Mouse (Mus musculus) heart, embryonic 15.5 days (tissue): ENCODE measurements around the gene Rnf168. TPM values are rescaled to one million over a fixed set of nuclear protein-coding genes. Genes with fewer than 3 reads are reported as not detected.
A peak's percentile ranks its signal among the peaks of the same experiment; 100 is the strongest.

Experiments used
- ATAC-seq: fragments of 200-750 bp; cut with Nextera tagmentation; replicated peaks from 2 replicates; pipeline ENCODE4 v1.8.0; 2017; ENCODE audit warnings: low read depth, moderate TSS enrichment; ENCODE audit not compliant: insufficient number of reproducible peaks, insufficient read depth, low FRiP score
- H3K27ac ChIP-seq: fragments of 300-500 bp; sonication (generic); 2 replicates; pipeline ENCODE4 v1.5.1; 2015; ENCODE audit warnings: mild to moderate bottlenecking, inconsistent platforms
- H3K27me3 ChIP-seq: fragments of 300-500 bp; sonication (generic); 2 replicates; pipeline ENCODE4 v1.6.1; 2015; ENCODE audit warnings: inconsistent platforms
- H3K36me3 ChIP-seq: fragments of 300-500 bp; sonication (generic); 2 replicates; pipeline ENCODE4 v1.6.1; 2015; ENCODE audit warnings: mild to moderate bottlenecking, inconsistent platforms
- H3K4me1 ChIP-seq: fragments of 300-500 bp; sonication (generic); replicated peaks from 2 replicates; pipeline ENCODE4 v1.6.1; 2015; ENCODE audit warnings: inconsistent platforms
- H3K4me2 ChIP-seq: fragments of 300-500 bp; sonication (generic); 2 replicates; pipeline ENCODE4 v1.6.1; 2015; ENCODE audit warnings: inconsistent platforms, mild to moderate bottlenecking, moderate library complexity
- H3K4me3 ChIP-seq: fragments of 300-500 bp; sonication (generic); 2 replicates; pipeline ENCODE4 v1.5.1; 2015; ENCODE audit warnings: mild to moderate bottlenecking, inconsistent platforms
- H3K9ac ChIP-seq: fragments of 300-500 bp; sonication (generic); 2 replicates; pipeline ENCODE4 v1.6.1; 2015; ENCODE audit warnings: mild to moderate bottlenecking, inconsistent platforms
- H3K9me3 ChIP-seq: fragments of 300-500 bp; sonication (generic); replicated peaks from 2 replicates; pipeline ENCODE4 v1.6.1; 2016; ENCODE audit warnings: inconsistent platforms
- WGBS: fragments of 180-500 bp; shearing (Covaris S2); methylation state at CpG from one replicate; pipeline ENCODE4 v1.1.7; 2015; ENCODE audit warnings: mixed read lengths; 5-methylcytosine and 5-hydroxymethylcytosine counted together
- microRNA counts: library from miRNA; unstranded; fragments of <30 nt; microRNA quantifications from one replicate; lab custom pipeline; 2016
- microRNA-seq: library from miRNA; unstranded; fragments of <30 nt; microRNA quantifications from one replicate; pipeline ENCODE4, GENCODE M21; 2016
- polyA plus RNA-seq: library from polyadenylated mRNA; unstranded; fragments of >200 nt; fragmentation: Nextera tagmentation; extraction: Ambion mirVana; gene quantifications from 2 replicates; pipeline ENCODE4 v1.2.1, GENCODE M21; 2015

Gene Rnf168
- polyA plus RNA-seq, 1 experiment from 2014 or later, result 18.6 TPM

- H3K27ac ChIP-seq, result no peak overlapping the region
These were observed 73.5 kb downstream of the Rnf168 start for GRCm38 (mm10) chr16:32350776-32351175.

More at GRCm38 (mm10) chr16:32350776-32351175, 73.5 kb downstream of the Rnf168 start:
- no peaks in the 10 kb centered on the region for H3K27me3 ChIP-seq
- peaks cover 23% of the 10 kb centered on the region for H3K36me3 ChIP-seq
- no peaks in the 10 kb centered on the region for H3K4me1 ChIP-seq
- no peaks in the 10 kb centered on the region for H3K9me3 ChIP-seq
- 77% methylated on average over 3 of the region's 3 CpGs for WGBS
- H3K4me3 ChIP-seq, result no peak overlapping the region
- no peak for ATAC-seq
- no peak overlapping the region for H3K9ac ChIP-seq
- no peak overlapping the region for H3K4me2 ChIP-seq

MicroRNAs encoded within 50 kb of the gene (microRNA counts, 519-probe panel; counts per million panel counts)
- microRNA mmu-miR-1946a (lab: Ali Mortazavi, UCI), result 2,159 counts per million, percentile 29 among the panel's probes with 10 or more counts

Small RNAs within 50 kb of the gene (microRNA-seq; reads per million reads assigned to microRNA genes)
- gene Mir1946a, result not detected

Other genes with a start within 250 kb of the Rnf168 start
- gene Pak2, start 198.1 kb upstream of the Rnf168 start, polyA plus RNA-seq, result 21.8 and 23.8 TPM in 2 replicates
- gene Pigx, start 177.7 kb upstream of the Rnf168 start, polyA plus RNA-seq, result 60.1 and 64.3 TPM in 2 replicates
- gene Cep19, start 177.7 kb upstream of the Rnf168 start, polyA plus RNA-seq, result 19.1 and 19.2 TPM in 2 replicates
- gene Nrros, start 111.9 kb upstream of the Rnf168 start, polyA plus RNA-seq, result 7.6 and 18.4 TPM in 2 replicates
- 0.42 TPM in 1 of 2 replicates, not detected in the other for gene Bex6, start 97.6 kb upstream of the Rnf168 start, polyA plus RNA-seq
- gene Fbxo45, start 30.3 kb upstream of the Rnf168 start, polyA plus RNA-seq, result 8.7 and 11.0 TPM in 2 replicates
- gene Wdr53, start 30.2 kb upstream of the Rnf168 start, polyA plus RNA-seq, result 9.5 and 10.6 TPM in 2 replicates
- gene Smco1, start 6.0 kb upstream of the Rnf168 start, polyA plus RNA-seq, result 0.16 and 0.29 TPM in 2 replicates
- gene Ubxn7, start 54.8 kb downstream of the Rnf168 start, polyA plus RNA-seq, result 16.6 and 17.8 TPM in 2 replicates
- 0.22 TPM in 1 of 2 replicates, not detected in the other for gene Tm4sf19, start 123.0 kb downstream of the Rnf168 start, polyA plus RNA-seq
- gene Tctex1d2, start 142.2 kb downstream of the Rnf168 start, polyA plus RNA-seq, result 21.1 and 22.5 TPM in 2 replicates
- 38.1 and 44.3 TPM in 2 replicates for gene Pcyt1a, start 153.5 kb downstream of the Rnf168 start, polyA plus RNA-seq
- 0.49 and 0.77 TPM in 2 replicates for gene Slc51a, start 210.4 kb downstream of the Rnf168 start, polyA plus RNA-seq
- gene Zdhhc19, start 218.8 kb downstream of the Rnf168 start, polyA plus RNA-seq, result not detected in 2 replicates